Mouse (Mus musculus): ENCODE results near the gene Rmnd5b.
"Not testable (repeated sequence)": the region's sequence is repeated elsewhere in the genome, so short reads cannot be mapped to it uniquely, and the experiment has no call there.

The Rmnd5b gene

DNA sequence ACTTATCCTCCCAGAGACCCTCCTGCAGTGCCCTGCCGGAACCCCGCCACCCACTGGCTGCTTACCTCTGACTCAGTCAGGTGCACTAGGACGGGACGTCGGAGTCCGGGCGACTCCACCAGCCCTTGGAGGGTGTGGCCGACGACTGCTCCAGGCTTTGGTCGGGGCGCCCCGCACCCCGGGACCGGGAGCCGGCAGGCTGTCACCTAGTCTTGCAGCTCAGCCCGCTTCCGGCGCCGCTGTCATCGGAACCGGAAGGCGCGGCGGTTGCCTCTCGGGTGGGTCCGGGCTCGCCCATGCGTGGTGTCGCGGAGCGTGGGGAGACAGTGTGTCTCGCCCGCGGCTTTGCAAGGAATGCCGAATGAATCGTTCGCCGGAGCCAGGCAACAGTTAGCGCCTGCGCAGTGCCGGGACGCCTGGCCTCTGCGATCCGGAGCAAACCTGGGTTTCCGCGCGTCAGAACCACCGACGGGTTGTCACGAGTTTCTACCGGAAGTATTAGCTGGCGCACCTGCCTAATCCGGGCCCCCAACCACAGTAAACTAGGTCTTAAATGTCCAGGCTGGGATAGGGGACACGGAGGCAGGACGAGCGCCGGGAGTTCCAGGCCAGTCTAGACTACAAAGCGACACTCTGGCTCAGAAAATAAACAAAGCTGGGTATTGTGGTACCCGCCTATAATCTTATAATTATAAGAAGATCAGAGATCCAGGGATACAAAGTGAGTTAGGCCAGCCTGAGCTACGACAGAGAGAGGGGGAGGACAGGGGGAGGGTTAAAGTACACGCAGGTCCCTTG, at the start of gene Rmnd5b:
Gene Rmnd5b (minus strand): TSS at position 372 of the 798 bp plus-strand sequence.
- DNase-seq (ENCODE audit: low spot score) = peak; percentile 87

DNA sequence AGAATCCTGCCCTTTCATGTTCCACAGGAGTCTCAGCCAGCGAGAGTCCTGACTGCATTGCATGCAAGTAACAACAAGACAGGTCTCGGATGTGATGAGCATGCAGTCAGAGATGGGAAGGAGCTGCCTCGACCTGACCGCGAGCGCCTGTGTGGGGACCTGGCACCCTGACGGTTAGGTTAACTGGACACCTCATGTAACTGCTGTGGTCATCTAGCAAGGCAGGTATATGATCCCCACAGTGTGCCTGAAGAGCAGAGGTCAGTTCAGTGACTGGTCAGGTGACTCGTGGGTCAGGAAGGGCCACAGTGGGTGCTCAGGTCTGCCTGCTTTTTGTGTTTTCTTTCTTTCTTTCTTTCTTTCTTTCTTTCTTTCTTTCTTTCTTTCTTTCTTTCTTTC, 46.3 kb upstream of the Rmnd5b start:
- no peak for DNase-seq (ENCODE audit: low spot score)

DNA sequence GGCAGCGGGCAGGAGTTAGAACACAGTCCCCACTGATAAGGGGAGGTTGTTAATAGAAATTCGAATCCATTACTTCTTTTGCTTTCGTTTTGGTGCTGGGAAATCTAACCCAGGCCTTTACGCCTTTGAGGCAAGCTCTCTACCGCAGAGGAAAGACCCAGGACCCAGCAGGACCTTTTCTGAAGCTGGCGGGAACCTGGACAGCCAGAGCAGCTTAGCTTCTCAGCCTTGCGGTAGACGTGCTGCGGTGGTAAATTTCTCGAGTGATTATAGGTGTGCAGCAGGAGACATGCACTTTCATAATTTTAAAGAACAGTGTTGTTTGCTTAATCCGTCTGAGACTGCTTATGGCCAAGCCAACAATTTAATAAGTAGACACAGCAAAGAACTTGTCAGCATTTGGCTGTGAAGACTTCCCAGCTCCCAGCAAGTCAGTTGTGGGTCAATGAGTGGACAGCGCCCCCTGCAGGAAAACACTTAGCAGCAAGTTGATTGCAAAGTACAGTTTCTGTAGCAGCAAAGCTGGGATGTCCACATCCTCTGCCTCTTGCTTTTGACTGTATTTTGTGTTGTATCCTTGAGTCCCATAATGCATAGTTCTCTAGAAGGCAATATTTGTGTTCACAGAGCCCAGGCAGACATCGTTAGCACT, 45.8 kb upstream of the Rmnd5b start:
- peak; percentile 67 for DNase-seq (ENCODE audit: low spot score)

DNA sequence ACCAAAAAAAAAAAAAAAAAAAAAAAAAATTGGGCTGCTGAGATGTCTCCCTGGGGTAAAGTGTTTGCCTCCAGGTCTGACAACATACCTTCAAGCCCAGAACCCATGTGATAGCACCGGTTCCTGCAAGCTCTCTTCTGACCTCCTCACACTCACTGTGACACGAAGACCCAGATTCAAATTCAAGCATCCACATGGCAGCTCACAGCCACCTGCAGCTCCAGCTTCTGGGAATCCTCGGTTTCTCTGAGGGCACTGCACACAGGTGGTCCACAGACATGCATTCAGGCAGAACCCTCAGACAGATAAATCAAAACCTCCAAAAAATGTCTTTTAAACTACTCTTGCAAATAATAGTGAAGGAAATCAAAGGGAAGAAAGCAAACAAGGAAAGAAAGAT, 43.8 kb upstream of the Rmnd5b start:
- DNase-seq (ENCODE audit: low spot score) = no peak

DNA sequence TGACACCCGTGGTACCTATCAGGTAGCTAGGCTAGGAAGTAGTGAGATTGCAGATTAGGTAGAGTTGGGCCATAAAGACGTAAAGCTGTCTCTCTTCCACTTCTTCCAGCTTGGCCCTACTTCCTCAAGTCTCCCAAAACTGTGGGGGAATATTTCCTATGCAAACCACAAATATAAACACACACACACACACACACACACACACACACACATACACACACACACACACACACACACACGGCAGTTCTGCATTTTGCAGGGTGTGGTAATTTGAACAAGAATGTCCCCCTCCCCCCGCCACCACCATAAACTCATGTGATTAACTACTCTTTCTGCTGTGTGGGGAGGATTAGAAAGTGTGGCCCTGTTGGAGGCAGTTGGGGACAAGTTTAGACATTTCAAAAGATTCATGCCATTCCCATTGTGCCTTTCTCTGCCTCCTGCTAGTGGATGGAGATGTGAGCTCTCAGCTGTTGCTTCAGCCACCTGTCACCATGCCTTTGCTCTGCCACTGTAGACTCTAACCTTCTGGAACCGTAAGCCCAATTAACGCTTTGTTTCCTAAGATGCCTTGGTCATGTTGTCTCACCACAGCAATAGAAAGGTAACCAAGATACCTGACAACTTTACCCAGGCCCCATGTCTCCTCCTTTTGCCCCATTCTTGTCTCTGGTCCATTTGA, 42.2 kb upstream of the Rmnd5b start:
- DNase-seq (ENCODE audit: low spot score) = no peak

DNA sequence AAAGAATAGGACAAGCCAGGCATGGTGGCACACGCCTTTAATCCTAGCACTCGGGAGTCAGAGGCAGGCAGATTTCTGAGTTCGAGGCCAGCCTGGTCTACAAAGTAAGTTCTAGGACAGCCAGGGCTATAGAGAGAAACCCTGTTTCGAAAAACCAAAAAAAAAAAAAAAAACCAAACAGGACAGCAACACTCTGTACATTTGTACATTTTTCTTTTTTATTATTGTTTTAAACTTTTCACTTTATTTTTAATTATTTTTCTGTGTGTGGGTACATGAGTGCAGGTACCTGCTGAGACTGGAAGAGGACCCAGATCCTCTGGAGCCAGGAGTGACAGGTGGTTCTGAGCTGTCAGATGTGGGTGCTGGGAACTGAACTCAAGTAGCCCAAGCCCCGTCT, 39.7 kb upstream of the Rmnd5b start:
- no peak for DNase-seq (ENCODE audit: low spot score)

DNA sequence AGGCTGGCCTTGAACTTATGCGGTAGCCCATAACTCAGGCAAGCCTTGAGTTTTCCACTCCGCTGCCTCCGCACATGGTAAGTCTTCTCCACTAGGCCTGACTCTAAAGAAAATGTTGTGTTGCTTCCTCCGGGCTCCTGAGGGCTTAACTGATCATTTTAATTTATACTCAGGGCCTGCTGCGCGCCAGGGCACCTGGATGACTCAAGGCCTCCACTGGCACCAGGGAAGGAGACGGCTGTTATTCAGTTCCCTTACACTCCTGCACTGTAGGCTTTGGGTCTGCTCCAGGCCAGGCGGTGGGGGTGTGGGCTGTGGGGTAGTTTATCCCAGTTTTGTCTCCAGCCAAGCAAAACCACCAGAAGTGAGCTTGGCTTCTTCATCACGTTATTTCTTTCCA, 37.6 kb upstream of the Rmnd5b start:
- DNase-seq (ENCODE audit: low spot score) = no peak

DNA sequence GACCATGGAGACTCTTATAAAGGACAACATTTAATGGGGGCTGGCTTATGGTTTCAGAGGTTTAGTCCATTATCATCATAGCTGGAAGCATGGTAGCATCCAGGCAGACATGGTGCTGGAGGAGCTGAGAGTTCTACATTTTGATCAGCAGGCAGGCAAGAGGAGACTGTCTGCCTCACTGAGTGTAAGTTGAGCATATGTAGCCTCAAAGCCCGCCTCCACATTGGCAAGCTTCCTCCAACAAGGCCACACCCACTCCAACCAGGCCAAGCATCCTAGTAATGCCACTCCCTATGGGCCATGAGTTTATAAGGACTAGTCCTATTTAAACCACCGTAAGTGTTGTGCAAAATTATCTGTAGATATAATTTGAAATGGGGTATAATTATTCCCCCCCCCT, 35.7 kb upstream of the Rmnd5b start:
- no peak for DNase-seq (ENCODE audit: low spot score)

DNA sequence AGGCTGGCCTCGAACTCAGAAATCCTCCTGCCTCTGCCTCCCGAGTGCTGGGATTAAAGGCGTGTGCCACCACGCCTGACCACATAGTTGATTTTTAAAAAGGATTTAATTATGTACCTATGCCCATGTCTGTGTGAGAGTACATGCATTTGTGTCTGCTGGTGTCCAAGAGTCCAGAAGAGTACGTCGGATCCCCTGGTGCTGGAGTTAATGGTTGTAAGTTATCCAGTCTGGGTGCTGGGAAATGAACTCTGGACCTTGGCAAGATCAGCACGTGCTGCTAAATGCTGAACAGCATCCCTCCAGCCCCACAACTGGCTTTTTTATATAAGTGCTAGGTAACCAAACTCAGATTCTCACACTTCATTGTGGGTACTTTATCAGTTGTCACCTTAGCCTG, 35.1 kb upstream of the Rmnd5b start:
- no peak for DNase-seq (ENCODE audit: low spot score)

DNA sequence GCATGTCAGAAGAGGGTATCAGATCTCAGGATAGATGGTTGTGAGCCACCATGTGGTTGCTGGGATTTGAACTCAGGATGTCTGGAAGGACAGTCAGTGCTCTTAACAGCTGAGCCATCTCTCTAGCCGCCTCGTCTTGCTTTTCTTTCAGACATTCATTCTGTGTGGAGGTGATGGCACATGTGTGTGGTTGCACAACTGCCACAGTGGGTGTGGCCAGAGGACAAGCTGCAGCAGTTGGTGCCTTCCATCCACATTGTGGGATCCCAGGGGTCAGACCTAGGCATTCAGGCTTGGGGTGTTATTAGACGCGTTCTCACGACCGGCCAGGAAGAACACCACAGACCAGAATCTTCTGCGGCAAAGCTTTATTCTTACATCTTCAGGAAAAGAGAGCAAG, 29.1 kb upstream of the Rmnd5b start:
- DNase-seq (ENCODE audit: low spot score) = not testable (repeated sequence)

DNA sequence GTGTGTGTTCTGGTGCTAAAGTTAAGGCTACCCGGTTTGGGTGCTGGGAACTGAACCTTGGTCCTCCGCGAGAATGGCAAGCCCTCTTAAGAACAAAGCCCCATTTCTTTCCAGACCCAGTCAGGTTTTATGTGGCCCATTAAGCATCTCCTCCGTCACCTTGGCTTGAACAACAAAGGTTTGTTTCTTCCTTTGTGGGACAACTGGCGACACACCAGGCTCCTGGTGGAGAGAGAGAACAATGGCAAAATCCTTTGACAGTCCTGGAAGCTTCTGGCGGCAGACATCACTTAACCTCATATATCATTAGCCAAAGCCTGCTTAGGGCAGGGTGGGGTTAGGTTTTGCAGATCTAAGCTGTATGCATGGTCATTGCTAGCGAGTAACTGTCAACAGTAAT, 26.9 kb upstream of the Rmnd5b start:
- no peak for DNase-seq (ENCODE audit: low spot score)

DNA sequence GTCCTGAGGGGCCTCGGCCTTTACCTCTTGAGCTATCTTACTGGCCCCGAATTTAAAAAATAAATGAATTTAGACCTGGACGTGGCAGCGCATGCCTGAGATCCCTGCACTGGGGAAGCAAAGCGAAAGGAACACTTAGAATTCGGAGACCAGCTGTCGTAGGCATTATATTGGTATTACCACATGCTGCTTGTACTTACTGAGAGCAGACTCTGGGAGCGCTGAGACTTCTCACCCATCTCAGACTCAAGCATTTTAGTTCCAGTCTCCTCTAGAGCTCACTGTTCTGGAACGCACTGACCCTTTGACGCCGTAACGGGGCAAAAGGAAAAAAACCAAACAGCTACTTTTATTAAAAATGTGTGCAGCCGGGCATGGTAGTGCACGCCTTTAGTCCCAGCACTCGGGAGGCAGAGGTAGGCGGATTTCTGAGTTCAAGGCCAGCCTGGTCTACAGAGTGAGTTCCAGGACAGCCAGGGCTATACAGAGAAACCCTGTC, 26.2 kb upstream of the Rmnd5b start:
- DNase-seq (ENCODE audit: low spot score) = no peak

DNA sequence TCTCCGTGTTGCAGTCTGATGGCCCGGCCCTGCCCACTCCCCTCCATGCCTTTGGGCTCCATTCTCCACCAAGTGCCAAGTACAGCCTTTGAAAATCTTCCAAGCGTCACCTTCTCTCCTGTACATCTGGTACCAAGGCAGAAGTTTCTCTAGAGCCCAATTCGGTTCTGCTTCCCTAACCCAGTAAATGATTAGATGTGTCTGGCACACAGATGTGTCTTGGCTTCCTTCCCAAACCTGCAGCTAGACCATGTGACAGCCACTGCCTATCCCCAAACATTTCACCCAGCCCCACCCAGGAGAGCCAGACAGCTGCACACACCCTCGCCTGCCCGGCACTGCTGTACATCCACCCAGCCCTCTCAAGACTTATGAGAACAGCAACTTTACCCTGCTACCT, 23.0 kb upstream of the Rmnd5b start:
- no peak for DNase-seq (ENCODE audit: low spot score)

DNA sequence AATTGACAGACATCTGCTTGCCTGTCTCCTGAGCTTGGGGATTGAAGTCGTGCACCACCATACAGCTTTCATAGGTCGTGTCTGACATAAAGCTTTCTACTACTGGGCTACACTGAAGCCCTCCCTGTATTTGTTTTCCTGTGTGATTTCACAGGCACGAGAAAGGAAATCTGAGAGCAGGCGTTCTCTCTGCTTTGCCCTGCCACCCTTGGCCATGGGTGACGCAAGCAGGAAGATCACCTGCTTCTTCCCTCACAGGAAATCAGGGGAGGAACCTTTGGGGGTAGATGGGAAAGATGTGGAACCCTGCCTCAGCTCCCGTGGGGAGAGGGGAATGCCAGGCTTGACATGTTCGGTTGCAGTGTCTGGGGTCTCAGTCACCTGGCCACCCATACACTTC, 22.6 kb upstream of the Rmnd5b start:
- DNase-seq (ENCODE audit: low spot score) = no peak

DNA sequence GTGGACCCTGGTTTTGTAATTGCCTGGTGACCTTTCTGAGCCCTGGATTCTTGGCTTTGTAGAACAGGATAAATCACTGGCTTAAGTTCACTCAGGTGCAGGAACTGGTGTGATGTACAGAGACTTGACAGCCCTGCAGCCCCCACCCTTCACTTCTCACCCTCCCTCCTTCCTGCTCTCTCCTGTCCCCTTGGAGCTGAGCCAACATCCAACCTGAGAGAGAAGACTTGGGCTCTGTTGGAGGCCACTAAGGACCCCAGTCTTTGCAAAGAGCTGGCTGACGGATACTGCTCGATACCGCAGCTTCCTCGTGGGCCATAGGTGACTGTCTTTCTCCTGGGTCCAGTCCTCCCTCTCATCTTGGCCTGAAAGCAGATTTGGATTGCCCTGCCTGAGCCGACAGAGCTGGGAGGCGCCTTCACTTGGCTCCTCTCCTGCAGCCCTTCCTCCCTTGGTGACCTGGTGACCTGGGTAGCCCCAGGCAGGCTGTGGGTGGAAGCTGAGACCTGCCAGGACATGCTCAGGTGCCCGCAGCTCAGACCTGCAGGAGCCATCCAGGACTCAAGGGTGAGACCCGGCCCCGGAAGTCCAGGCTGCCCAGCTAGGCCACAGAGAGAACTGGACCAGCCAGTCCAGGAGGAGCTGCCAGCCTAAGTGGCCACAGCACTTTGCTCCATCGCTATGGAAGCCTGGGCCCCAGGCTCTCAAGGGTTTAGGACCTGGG, 21.3 kb upstream of the Rmnd5b start:
- DNase-seq (ENCODE audit: low spot score) = no peak

DNA sequence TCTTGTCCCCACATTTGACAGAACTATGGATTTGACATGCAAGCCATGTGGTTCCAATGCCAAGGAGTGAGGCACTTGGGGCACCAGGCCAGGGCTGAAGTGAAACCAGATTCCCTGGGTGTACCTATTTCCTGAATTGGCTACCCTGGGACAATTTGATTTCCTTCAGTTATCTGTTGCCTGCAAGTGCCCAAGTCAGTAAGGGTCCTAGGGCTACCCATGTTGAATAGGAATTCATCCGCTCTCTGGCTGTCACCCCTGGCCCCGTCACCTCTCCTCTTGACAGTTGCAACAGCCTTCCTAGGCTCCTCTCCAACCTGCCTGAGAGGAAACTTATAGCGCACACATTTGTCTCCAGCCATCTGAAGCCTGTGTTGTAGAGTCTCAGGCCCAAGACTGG, 19.2 kb upstream of the Rmnd5b start:
- DNase-seq (ENCODE audit: low spot score) = no peak

DNA sequence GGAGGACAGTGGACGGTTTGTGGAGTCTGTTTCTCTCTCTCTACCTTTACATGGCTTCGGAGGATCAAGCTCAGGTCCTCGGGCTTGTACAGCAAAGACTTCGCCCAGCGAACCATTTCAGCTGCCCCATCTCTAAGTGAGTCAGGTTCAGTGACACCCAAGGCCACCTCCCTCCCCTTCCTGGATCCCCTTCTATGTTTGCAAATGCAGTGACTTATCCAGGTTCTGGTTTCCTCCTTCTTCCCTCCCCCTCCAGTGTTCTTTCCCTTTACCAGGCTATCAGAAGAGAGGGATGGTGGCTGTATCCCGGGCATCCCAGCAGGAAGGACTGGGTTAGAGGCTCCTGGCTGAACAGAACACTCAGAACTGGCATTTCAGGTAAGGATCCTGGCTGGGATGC, 18.0 kb upstream of the Rmnd5b start:
- no peak for DNase-seq (ENCODE audit: low spot score)

DNA sequence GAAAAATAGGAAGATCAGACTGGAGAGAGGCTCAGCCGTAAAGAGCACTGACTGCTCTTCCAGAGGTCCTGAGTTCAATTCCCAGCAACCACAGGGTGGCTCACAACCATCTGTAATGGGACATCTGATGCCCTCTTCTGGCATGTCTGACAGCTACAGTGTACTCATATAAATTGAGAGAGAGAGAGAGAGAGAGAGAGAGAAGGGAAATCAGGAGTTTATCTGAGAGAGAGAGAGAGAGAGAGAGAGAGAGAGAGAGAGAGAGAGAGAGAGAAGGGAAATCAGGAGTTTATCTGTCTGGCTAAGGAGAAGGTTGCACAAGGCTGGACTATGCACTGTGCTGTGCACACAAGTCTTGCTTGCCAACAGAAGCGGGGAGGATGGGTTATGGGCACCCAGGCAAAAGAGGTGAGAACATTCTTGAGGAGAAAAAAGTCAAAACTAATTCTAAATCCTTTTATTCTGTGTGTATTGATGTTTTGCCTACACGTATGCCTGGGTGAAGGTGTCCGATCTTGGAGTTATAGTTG, 17.3 kb upstream of the Rmnd5b start:
- DNase-seq (ENCODE audit: low spot score) = no peak

DNA sequence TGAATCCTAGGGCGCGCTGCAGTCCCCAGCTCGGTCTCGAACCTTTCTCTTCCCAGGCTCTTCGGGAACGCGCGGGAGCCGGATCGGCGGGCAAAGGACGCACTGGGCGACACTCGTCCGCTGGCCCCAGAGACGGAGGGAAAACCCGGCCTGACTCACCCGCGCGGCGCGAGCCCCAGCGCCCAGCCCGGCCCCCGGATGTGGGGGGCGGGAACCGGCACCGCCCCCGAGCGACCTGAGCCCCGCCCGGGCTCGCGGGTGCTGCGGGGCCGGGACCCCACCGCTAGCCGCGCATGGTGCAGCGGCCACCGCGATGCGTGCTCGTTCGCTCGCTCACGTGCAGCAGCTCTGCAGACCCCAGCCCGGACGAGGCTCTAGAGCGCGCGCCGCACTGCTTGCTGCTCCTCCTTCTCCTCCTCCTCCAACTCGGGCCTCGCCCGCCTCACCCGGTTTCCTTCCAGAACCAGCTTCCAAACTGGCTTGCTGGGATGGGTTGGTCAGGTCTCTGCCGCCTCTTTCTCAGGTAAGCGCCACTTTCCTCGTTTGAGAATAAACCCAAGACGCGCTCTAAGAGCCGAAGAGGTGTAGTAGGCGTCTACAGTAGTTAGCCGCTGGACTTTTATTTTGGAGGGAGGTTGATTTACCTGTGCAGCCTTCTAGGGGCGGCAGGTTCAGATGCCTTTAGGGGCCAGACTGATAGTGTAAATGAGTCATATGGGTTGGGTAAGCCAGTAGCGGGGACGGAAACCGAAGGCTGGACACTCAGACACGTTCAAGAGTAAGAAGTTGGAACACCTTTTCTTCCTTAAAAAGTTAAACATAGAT, 15.2 kb upstream of the Rmnd5b start, which contains the start of the genes N4bp3 and D930048N14Rik:
Gene N4bp3 (minus strand): TSS at position 152 of the 825 bp plus-strand sequence.
Gene D930048N14Rik (plus strand): TSS at position 264 of the 825 bp plus-strand sequence.
- DNase-seq (ENCODE audit: low spot score) = no peak

DNA sequence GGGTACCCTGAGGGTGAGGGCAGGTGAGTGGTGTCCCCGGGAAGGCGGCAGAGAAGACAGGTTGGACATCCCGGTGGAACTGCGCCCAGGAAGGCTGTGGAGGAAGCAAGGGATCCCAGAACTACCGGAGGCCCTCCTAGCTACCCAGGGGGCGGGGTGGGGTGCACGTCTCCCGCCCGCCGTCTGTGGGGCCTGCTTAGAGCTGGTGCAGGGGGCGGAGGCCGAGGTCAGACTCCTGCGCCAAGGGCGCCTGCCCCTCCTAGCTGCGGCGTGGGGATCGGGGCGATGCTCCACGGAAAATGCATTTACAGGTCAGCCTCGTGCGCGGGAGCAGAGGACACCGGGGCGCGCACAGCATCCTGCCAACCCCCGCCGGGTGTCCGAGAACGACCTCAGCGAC, 14.6 kb upstream of the Rmnd5b start:
- DNase-seq (ENCODE audit: low spot score) = no peak

DNA sequence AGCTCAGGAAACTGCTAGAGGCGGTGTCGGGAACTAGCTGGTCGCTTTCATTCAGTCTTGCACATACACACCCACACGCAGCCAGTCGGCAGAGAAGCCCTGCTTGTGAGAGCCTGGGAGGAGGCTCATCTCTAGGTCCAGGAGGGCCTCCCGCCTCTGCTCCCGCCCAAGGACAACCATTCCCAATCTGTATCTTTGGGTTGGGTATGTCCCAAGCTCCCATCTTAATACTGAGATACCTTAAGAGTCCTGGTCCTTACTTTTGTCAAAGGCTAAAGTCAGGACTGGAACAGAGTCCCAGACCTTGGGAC, 14.1 kb upstream of the Rmnd5b start:
- DNase-seq (ENCODE audit: low spot score) = no peak

Data from layer of hippocampus, adult 9-10 months (tissue).